Mouse (Mus musculus): ENCODE measurements around the gene Grm4.

- TF ChIP-seq EP300 (optimal IDR thresholded peaks at IDR 0.05) (no peak), CTCF (IDR thresholded peaks at IDR 0.05; ENCODE audit: low read depth) (no peak)
Measured at GRCm38 (mm10) chr17:27568228-27568627, 47.0 kb upstream of the Grm4 start.

All from stomach, postnatal 0 days (tissue).